Mouse (Mus musculus): ENCODE measurements around the gene Utrn.

DNA sequence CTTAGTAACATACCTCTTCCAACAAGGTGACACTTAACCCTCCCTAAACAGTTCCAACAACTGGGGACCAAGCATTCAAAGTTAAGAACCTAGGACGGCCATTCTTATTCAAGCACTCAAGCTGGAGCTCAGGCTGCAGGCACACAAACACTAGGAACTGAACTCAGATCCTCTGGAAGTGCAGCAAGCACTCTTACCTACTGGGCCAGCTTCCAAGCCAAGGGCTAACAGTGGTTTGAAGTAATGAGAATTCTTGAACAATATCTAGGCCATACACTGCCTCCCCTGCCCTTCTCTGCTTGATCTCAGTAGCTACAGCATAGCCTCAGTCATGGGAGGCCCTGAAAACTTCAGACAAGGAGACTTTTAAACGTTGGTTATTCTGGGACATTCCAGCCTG lies 18.6 kb upstream of the Utrn start:
- no peak for TF ChIP-seq CTCF (IDR thresholded peaks at IDR 0.05; ENCODE audit: low read depth)
- no peak for TF ChIP-seq EP300 (IDR thresholded peaks at IDR 0.05; ENCODE audit: low read depth)
